Mouse (Mus musculus): ENCODE results near the gene Ropn1l.

DNA sequence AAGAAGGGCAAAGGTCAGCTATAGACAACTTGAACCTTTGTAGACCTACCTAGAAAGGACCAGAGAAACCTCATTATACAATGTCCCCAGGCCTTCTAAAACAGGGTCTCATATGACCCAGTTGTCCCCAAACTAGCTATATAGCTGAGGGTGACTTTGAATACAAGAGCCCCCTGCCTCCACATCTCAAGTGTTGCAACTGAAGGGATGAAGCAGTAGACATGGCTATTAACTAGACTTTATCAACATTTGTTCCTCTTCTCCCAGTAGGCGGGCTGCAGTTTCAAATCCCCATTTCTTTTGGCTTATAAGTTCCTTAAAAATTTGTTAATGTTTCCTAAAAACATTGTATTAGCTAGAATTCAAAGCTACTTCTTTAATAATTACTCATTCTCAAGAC, 13.2 kb upstream of the Ropn1l start:
- TF ChIP-seq CTCF (IDR thresholded peaks at IDR 0.05 in 2 of 3, conservative IDR thresholded peaks at IDR 0.05 in 1 of 3; ENCODE audit: control insufficient read depth in 1 of 3, insufficient read depth in 1 of 3, low read depth in 2 of 3, low read length in 3 of 3, poor library complexity in 1 of 3, severe bottlenecking in 1 of 3) (no peak), MAFK (IDR thresholded peaks at IDR 0.05; ENCODE audit: borderline replicate concordance, low read depth, low read length) (no peak), CHD2 (IDR thresholded peaks at IDR 0.05; ENCODE audit: low read length) (no peak), GATA1 (IDR thresholded peaks at IDR 0.05; ENCODE audit: low read depth, low read length) (no peak), POLR2A (IDR thresholded peaks at IDR 0.05; ENCODE audit: control insufficient read depth in 1 of 2, insufficient read depth in 1 of 2, low read depth in 1 of 2, low read length in 2 of 2, poor library complexity in 1 of 2) (no peak), POLR2AphosphoS5 (IDR thresholded peaks at IDR 0.05; ENCODE audit: borderline replicate concordance, low read depth, low read length) (no peak), EP300 (IDR thresholded peaks at IDR 0.05; ENCODE audit: low read depth in 1 of 2, low read length in 2 of 2) (no peak), HCFC1 (IDR thresholded peaks at IDR 0.05; ENCODE audit: low read depth, low read length) (no peak), ZNF384 (IDR thresholded peaks at IDR 0.05; ENCODE audit: low read depth, low read length) (no peak)

Measured in MEL (cell line).